Comparison of ENCODE assay signal across 16 mouse cellular contexts in genomic region chr7:113880021-113880420, GRCm38 (mm10).
"Had no signal": no experiment of that assay in that cellular context is flagged by ENCODE, and none has a peak within 500 bp of the region (broad histone marks: within the 10 kb centered on the region; RNA-seq: fewer than 3 reads in every experiment).

No protein-coding gene starts in this region.

- H3K4me2 ChIP-seq: liver, embryonic 12.5 days; lung, embryonic 14.5 days; neural tube, embryonic 13.5 days; neural tube, embryonic 15.5 days had no signal

- H3K9ac ChIP-seq: liver, embryonic 12.5 days; liver, embryonic 14.5 days; lung, embryonic 14.5 days; neural tube, embryonic 13.5 days; neural tube, embryonic 15.5 days had no signal

- H3K27me3 ChIP-seq: liver, embryonic 12.5 days; neural tube, embryonic 13.5 days; neural tube, embryonic 15.5 days had no signal

- H3K36me3 ChIP-seq: liver, embryonic 12.5 days; neural tube, embryonic 13.5 days; neural tube, embryonic 15.5 days had no signal

- DNase-seq: lung, adult 18-20 months; lung, embryonic 14.5 days; lung, postnatal 10 days; lung, postnatal 4 days; right cerebral cortex, adult 18-20 months; right cerebral cortex, postnatal 25 days; right cerebral cortex, postnatal 4 days; spleen, adult 18-20 months; thymus, adult 2 months; thymus, postnatal 25 days; thymus, postnatal 4 days had no signal

- ATAC-seq: liver, embryonic 12.5 days had no signal

- H3K4me1 ChIP-seq: liver, embryonic 12.5 days had no signal

- H3K9me3 ChIP-seq: liver, embryonic 12.5 days; neural tube, embryonic 13.5 days; neural tube, embryonic 15.5 days had no signal

- H3K27ac ChIP-seq: liver, embryonic 12.5 days; liver, embryonic 14.5 days; neural tube, embryonic 15.5 days had no signal

- H3K4me3 ChIP-seq: liver, embryonic 12.5 days; myocyte; neural tube, embryonic 13.5 days; neural tube, embryonic 15.5 days had no signal
